Mouse (Mus musculus) stomach, postnatal 0 days (tissue): ENCODE data around the gene Mblac2.

Experiments used
- CTCF ChIP-seq: IDR thresholded peaks from 2 replicates; pipeline ENCODE4 v1.5.1; 2016; ENCODE audit warnings: antibody characterized with exemption, low read depth, mild to moderate bottlenecking, moderate library complexity
- EP300 ChIP-seq: optimal IDR thresholded peaks from 2 replicates; pipeline ENCODE3; 2016; ENCODE audit warnings: antibody characterized with exemption

- TF ChIP-seq CTCF (no peak), EP300 (no peak)
Measured at GRCm38 (mm10) chr13:81793850-81794249, 82.7 kb downstream of the Mblac2 start.
